Mouse (Mus musculus): ENCODE measurements around the gene Pah. TPM values are rescaled to one million over a fixed set of nuclear protein-coding genes. Genes with fewer than 3 reads are reported as not detected.

Pah gene
- polyA plus RNA-seq, 1 experiment from 2014 or later, result 44.8 TPM

- Histone ChIP-seq H3K4me1 (replicated peaks) (no peaks in the 10 kb centered on the region), H3K9me3 (replicated peaks) (no peaks in the 10 kb centered on the region), H3K27me3 (no peaks in the 10 kb centered on the region), H3K36me3 (replicated peaks) (0 out of 2 replicates have a peak, but pooled peaks cover 3% of the 10 kb centered on the region), H3K27ac (replicated peaks) (no peak overlapping the region), H3K4me3 (replicated peaks) (no peak overlapping the region), H3K9ac (no peak overlapping the region), H3K4me2 (no peak overlapping the region)
- no peak for ATAC-seq (ENCODE audit: insufficient read depth)
- 39% methylated on average over 4 of the region's 4 CpGs for WGBS (ENCODE audit: insufficient replicate concordance)
These were observed 50.9 kb downstream of the Pah start for GRCm38 (mm10) chr10:87572500-87572899.

- 64% methylated on average over 1 of the region's 1 CpGs for WGBS (ENCODE audit: insufficient replicate concordance)
These were observed 65.1 kb downstream of the Pah start for GRCm38 (mm10) chr10:87586696-87587095.

GRCm38 (mm10) chr10:87593916-87594315 is 72.3 kb downstream of the Pah start:
- Histone ChIP-seq H3K9me3 (replicated peaks) (no peaks in the 10 kb centered on the region), H3K4me1 (replicated peaks) (no peaks in the 10 kb centered on the region), H3K27ac (replicated peaks) (no peak overlapping the region), H3K4me3 (replicated peaks) (no peak overlapping the region), H3K36me3 (replicated peaks) (no peaks in the 10 kb centered on the region), H3K4me2 (no peak overlapping the region), H3K27me3 (no peaks in the 10 kb centered on the region), H3K9ac (no peak overlapping the region)
- no peak for ATAC-seq (ENCODE audit: insufficient read depth)
- WGBS (ENCODE audit: insufficient replicate concordance), result 31% methylated on average over 2 of the region's 2 CpGs

More at GRCm38 (mm10) chr10:87586696-87587095, 65.1 kb downstream of the Pah start:
- H3K9me3 ChIP-seq (replicated peaks), result no peaks in the 10 kb centered on the region
- no peaks in the 10 kb centered on the region for H3K4me1 ChIP-seq (replicated peaks)
- no peak overlapping the region for H3K4me3 ChIP-seq (replicated peaks)
- H3K4me2 ChIP-seq, result no peak overlapping the region
- H3K27ac ChIP-seq (replicated peaks), result no peak overlapping the region
- no peak overlapping the region for H3K9ac ChIP-seq
- no peaks in the 10 kb centered on the region for H3K27me3 ChIP-seq
- no peaks in the 10 kb centered on the region for H3K36me3 ChIP-seq (replicated peaks)
- ATAC-seq (ENCODE audit: insufficient read depth), result no peak

- no peaks in the 10 kb centered on the region for H3K27me3 ChIP-seq
- no peak overlapping the region for H3K9ac ChIP-seq
- 24% methylated on average over 5 of the region's 5 CpGs for WGBS (ENCODE audit: insufficient replicate concordance)
- H3K9me3 ChIP-seq (replicated peaks), result no peaks in the 10 kb centered on the region
- H3K4me2 ChIP-seq, result no peak overlapping the region
- H3K36me3 ChIP-seq (replicated peaks), result no peaks in the 10 kb centered on the region
- ATAC-seq (ENCODE audit: insufficient read depth), result no peak
- no peak overlapping the region for H3K4me3 ChIP-seq (replicated peaks)
- H3K27ac ChIP-seq (replicated peaks), result no peak overlapping the region
- no peaks in the 10 kb centered on the region for H3K4me1 ChIP-seq (replicated peaks)
These were observed 74.9 kb downstream of the Pah start for GRCm38 (mm10) chr10:87596361-87597074.

- H3K4me1 ChIP-seq (replicated peaks), result no peaks in the 10 kb centered on the region
- ATAC-seq (ENCODE audit: insufficient read depth), result no peak
- H3K4me3 ChIP-seq (replicated peaks), result no peak overlapping the region
- H3K36me3 ChIP-seq (replicated peaks), result no peaks in the 10 kb centered on the region
- 52% methylated on average over 9 of the region's 9 CpGs for WGBS (ENCODE audit: insufficient replicate concordance)
- H3K9ac ChIP-seq, result no peak overlapping the region
- no peaks in the 10 kb centered on the region for H3K27me3 ChIP-seq
- no peak overlapping the region for H3K27ac ChIP-seq (replicated peaks)
- no peak overlapping the region for H3K4me2 ChIP-seq
- H3K9me3 ChIP-seq (replicated peaks), result no peaks in the 10 kb centered on the region
These were observed 75.6 kb downstream of the Pah start for GRCm38 (mm10) chr10:87597075-87597677.

- H3K4me2 ChIP-seq, result no peak overlapping the region
- no peak overlapping the region for H3K4me3 ChIP-seq (replicated peaks)
- no peaks in the 10 kb centered on the region for H3K9me3 ChIP-seq (replicated peaks)
- H3K36me3 ChIP-seq (replicated peaks), result no peaks in the 10 kb centered on the region
- H3K27ac ChIP-seq (replicated peaks), result no peak overlapping the region
- 43% methylated on average over 1 of the region's 1 CpGs for WGBS (ENCODE audit: insufficient replicate concordance)
- H3K9ac ChIP-seq, result no peak overlapping the region
- no peaks in the 10 kb centered on the region for H3K4me1 ChIP-seq (replicated peaks)
- H3K27me3 ChIP-seq, result no peaks in the 10 kb centered on the region
- ATAC-seq (ENCODE audit: insufficient read depth), result no peak
These were observed 80.6 kb downstream of the Pah start for GRCm38 (mm10) chr10:87602151-87602550.

GRCm38 (mm10) chr10:87625196-87625595 is 103.6 kb downstream of the Pah start:
- Histone ChIP-seq H3K27me3 (no peaks in the 10 kb centered on the region), H3K4me1 (replicated peaks) (no peaks in the 10 kb centered on the region), H3K4me3 (replicated peaks) (no peak overlapping the region), H3K4me2 (no peak overlapping the region), H3K9ac (no peak overlapping the region), H3K36me3 (replicated peaks) (no peaks in the 10 kb centered on the region), H3K9me3 (replicated peaks) (no peaks in the 10 kb centered on the region), H3K27ac (replicated peaks) (no peak overlapping the region)
- WGBS (ENCODE audit: insufficient replicate concordance), result 57% methylated on average over 1 of the region's 1 CpGs
- no peak for ATAC-seq (ENCODE audit: insufficient read depth)

Other genes starting within 250 kb of the Pah start
- gene Ascl1, start 28.1 kb upstream of the Pah start, polyA plus RNA-seq (2015; fragmentation: Nextera tagmentation; extraction: Ambion mirVana), result 0.03 TPM in 1 of 2 replicates, not detected in the other